Mouse (Mus musculus) heart, postnatal 0 days (tissue): ENCODE measurements around the gene Hnrnpul1.

Experiments
- CTCF ChIP-seq: IDR thresholded peaks from 2 replicates; pipeline ENCODE4 v1.5.1; 2016; ENCODE audit warnings: antibody characterized with exemption, control low read depth, low read depth
- EP300 ChIP-seq: IDR thresholded peaks from 2 replicates; pipeline ENCODE4 v1.6.1; 2016; ENCODE audit warnings: antibody characterized with exemption, low read depth

DNA sequence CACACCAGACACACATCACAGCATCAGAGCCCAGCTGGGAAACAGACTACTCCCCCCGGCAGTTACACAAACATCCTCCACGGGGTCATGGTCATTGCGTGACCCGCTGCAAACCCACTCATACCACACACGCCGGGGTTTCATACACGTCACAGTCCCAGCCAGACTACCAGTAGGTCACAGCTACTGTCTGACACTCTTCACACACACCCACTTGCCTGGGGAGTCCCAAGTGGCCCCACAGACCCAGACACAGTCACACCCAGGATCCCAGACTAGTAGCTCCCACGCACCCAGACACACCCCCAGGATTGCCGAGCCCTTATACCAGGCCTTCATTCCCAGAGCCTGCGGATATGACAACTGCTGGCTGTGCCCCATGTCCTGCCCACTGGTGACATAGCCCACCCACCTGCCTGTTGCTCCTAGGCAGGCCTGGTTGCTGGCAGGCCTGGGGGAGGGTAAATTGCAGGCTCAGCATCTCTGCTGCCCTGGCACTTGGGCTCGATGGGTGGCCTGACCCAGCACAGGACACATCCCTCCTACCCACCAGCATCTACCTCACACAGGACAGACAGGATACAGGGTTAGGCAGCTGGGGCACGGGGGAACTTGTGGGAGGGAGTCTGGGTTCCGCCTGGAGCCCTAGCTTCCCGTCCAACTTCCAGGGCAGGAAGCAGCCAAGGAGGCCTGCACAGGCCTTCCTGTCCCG lies 46.8 kb downstream of the Hnrnpul1 start:
- TF ChIP-seq CTCF (no peak), EP300 (peak; percentile 8; the same call in 1 of the 2 replicates)
